Mouse (Mus musculus) ovary, postnatal 36 days (tissue): ENCODE data around the gene Cd300ld5.
"Not testable (repeated sequence)": the region's sequence is repeated elsewhere in the genome, so short reads cannot be mapped to it uniquely, and the experiment has no call there.

Experiments used
- DNase-seq: peaks from one replicate; pipeline ENCODE4 v3.0.0; 2022; ENCODE audit warnings: low spot score, mixed read lengths

Cd300ld5 gene

GRCm38 (mm10) chr11:115037669-115038068 lies at the start of gene Cd300ld5:
Cd300ld5 (minus strand) TSS chr11:115037769.
- DNase-seq, result not testable (repeated sequence)

- no peak for DNase-seq
Measured at GRCm38 (mm10) chr11:115086213-115086612, 48.6 kb upstream of the Cd300ld5 start.

DNA sequence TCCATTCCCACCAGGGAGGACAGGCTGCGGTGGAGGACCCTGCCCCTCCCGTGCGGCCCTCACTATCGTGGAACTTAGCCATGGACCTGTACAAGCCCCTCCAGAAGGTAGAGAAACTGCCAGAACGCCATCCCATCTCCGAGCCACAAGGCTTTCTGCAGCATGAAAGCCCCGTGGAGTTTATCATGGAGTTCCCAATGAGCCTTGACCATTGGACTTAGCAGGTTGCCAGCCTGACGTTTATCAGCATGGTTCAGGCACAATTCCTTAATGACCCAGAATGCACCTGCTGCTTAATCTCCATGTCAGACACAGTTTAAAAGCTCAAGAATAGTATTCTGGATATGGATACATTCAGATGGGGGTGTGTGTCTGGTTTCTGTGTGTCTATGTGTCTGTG lies 47.5 kb upstream of the Cd300ld5 start:
- DNase-seq, result no peak

- no peak for DNase-seq
Measured at GRCm38 (mm10) chr11:115084595-115084994, 47.0 kb upstream of the Cd300ld5 start.

- DNase-seq, result peak; percentile 46
Measured at GRCm38 (mm10) chr11:115083376-115084139, 46.0 kb upstream of the Cd300ld5 start.

DNA sequence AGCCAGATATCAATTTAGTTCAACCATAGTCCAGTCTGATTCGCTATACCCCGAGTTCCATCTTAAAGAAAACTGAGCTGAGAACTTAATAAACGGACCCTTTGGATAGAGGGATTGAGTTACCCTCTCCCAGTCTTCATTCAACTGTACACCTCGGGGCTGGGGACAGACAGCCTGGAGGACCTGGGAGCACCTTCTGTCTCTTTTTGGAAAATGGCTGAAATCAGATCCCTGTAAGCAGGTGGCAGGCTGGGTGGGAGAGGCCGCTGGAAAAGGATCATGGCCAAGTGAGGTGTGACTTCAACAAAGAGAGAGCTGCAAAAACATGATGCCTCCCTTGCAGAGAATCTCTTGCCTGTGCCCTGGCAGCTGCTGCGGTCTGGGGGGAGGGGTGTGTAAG lies 44.6 kb upstream of the Cd300ld5 start:
- no peak for DNase-seq

- DNase-seq, result no peak
Measured at GRCm38 (mm10) chr11:115081373-115081772, 43.8 kb upstream of the Cd300ld5 start.

GRCm38 (mm10) chr11:115080886-115081285 lies 43.3 kb upstream of the Cd300ld5 start:
- peak; percentile 23 for DNase-seq

GRCm38 (mm10) chr11:115078680-115079079 lies 41.1 kb upstream of the Cd300ld5 start:
- DNase-seq, result no peak

DNA sequence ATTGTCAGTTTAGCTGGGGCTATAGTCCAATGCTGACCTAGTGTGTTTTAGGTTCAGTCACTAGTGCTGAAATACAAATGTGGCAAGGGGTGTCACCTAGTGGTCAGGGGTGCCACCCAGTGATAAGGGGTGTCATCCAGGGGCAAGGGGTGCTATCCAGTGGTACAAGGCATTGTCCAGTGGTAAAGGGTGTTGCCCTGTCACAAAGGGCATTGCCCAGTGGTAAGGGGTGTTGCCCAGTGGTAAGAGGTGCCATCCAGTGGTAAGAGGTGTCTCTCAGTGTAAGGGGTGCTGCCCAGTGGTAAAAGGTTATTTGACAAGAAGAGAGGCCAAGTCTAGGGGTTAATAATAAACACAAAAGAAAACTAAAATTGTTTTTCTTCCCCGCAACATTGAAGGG lies 39.9 kb upstream of the Cd300ld5 start:
- no peak for DNase-seq

- no peak for DNase-seq
Measured at GRCm38 (mm10) chr11:115075859-115076258, 38.3 kb upstream of the Cd300ld5 start.

DNA sequence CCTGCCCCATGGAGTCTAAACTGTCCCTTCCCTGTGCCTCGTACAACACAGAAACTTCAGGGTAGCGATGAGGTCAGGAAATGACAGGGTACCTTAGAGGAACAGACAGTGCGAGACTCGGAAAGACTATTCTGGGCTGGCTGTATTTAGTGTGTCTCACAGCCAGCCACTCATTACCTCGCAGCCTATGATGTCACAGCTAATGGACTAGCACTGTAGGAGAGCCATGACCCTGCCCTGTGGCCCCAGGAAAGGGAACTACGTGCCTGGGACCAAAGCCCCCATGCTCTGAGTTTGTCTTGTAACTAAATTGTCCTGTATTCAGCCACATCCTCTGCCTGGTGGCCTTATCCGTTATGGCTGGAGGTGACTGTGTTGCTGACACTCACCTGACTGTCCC lies 37.8 kb upstream of the Cd300ld5 start:
- DNase-seq, result no peak

- DNase-seq, result no peak
Measured at GRCm38 (mm10) chr11:115073002-115073401, 35.4 kb upstream of the Cd300ld5 start.

GRCm38 (mm10) chr11:115071631-115072294 lies 34.2 kb upstream of the Cd300ld5 start:
- DNase-seq, result peak; percentile 29

DNA sequence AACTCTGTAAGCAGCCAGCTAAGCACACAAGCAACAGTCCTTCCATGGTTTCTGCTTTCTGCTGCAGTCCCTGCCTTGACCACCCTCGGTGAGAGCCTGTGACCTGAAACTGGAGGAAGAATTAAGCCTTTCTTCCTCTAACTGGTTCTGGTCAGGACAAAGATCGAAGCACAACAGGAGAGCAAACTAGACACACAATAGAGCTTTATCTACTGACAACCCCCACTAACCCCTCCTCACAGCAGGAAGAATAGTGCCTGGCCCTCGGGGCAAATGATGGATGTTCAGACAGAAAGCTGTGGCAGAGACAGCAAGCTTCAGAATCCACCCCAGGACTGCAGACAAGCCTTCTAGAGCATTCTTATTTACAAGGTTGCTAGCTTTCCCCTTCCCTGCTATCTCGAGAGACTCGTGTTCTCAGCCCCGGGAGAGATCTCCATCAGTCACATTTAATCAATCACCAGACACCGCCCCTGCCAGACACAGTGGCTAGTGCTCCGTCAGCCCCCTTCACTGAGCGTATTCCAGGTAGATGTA lies 33.5 kb upstream of the Cd300ld5 start:
- no peak for DNase-seq

GRCm38 (mm10) chr11:115066768-115067167 lies 29.2 kb upstream of the Cd300ld5 start:
- no peak for DNase-seq

- no peak for DNase-seq
Measured at GRCm38 (mm10) chr11:115062077-115062476, 24.5 kb upstream of the Cd300ld5 start, which contains the start of gene Cd300e. Cd300e (minus strand) TSS chr11:115062177.

DNA sequence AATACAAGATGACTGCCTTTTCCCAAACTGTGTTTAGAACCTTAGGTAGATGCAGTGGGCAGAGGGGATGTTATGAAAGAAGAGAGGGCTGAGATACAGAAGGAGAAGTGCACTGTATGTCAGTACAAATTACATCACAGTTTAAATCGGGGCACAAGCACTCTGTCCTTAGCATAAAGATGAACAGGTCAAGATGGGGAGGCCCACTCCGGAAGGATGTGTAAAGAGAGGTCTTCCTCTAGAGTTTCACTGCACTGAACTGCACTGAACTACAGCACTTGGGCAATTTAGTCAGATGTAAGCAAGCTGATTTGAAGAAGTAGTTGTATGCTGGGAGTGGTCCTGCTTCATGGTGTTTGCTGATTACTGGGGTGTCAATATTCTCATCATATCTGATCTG lies 22.2 kb upstream of the Cd300ld5 start:
- no peak for DNase-seq

DNA sequence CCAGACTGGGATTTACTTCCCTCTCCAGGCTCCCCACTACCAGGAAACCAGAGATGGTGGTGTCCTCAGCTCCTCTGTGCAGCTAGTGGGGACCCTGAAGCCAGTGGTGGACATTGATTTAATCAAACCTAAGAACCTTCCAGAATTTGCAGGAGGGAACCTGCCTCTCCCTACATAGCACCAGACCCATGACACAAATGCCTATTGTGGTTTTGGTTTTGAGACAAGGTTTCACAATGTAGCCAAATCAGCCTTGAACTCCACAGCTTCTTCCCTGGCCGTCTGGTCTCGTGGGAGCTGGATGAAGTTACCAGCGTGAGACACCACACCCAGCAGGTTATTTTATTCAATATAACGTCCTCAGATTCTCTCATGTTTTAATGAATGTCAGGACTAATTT lies 21.1 kb upstream of the Cd300ld5 start:
- DNase-seq, result no peak

- no peak for DNase-seq
Measured at GRCm38 (mm10) chr11:115054537-115054936, 17.0 kb upstream of the Cd300ld5 start.

GRCm38 (mm10) chr11:115052991-115053390 lies 15.4 kb upstream of the Cd300ld5 start:
- no peak for DNase-seq

GRCm38 (mm10) chr11:115052206-115052605 lies 14.6 kb upstream of the Cd300ld5 start:
- DNase-seq, result peak; percentile 34

DNA sequence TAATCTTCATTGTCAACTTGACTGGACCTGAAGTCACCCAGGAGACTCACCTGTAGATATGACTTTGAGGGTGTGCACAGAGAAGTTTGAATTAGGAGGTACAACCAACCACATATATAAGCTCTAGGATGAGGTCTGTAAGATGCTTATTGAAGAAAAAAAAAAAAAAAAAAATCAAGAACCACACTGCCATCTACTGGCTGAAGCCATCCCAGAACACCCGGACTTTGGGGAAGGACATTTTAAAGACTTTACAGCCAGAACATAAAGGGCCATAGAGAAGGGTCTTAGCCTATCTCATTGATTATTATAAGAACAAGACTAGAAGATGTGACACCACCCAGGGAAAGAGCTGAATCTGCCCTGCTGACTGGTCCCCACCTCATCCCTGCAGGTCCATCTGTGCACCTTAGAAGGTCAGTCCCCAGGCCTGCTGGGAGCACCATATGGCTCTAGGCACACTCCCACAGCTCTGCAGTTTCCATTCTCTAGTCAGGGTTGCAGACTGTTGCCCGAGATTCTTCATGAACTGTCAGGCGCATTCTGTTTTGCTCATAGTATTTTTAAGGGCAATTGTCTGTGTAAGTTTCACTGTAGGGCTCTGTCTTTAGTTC lies 11.8 kb upstream of the Cd300ld5 start:
- no peak for DNase-seq
